Mouse (Mus musculus): ENCODE measurements around the gene Kdm1a.

- TF ChIP-seq CTCF (IDR thresholded peaks at IDR 0.05; ENCODE audit: low read depth, low read length) (no peak), EP300 (IDR thresholded peaks at IDR 0.05; ENCODE audit: insufficient read depth, low read depth, low read length) (no peak), POLR2A (IDR thresholded peaks at IDR 0.05; ENCODE audit: insufficient read depth, low read length) (no peak)
These were observed 57.4 kb downstream of the Kdm1a start for GRCm38 (mm10) chr4:136545151-136545550.
